Mouse (Mus musculus) left cerebral cortex, adult 2 months (tissue): ENCODE data around the gene Olfr23. TPM values are rescaled to one million over a fixed set of nuclear protein-coding genes. Genes with fewer than 3 reads are reported as not detected.
"Not testable (repeated sequence)": the region's sequence is repeated elsewhere in the genome, so short reads cannot be mapped to it uniquely, and the experiment has no call there.

Experiments used
- DNase-seq, 2 experiments: peaks; one replicate each; pipeline ENCODE4 v3.0.0; 2021 to 2022; ENCODE audit warnings: low spot score in 2 of 2, mixed read lengths in 1 of 2; ENCODE audit errors: extremely low spot score in 1 of 2
- H3K27ac ChIP-seq: fragments of 200-600 bp; 2 replicates; pipeline ENCODE4 v1.8.1; 2022
- H3K4me3 ChIP-seq: fragments of 200-600 bp; 2 replicates; pipeline ENCODE4 v1.8.1; 2022
- CTCF ChIP-seq: fragments of 200-600 bp; IDR thresholded peaks from 2 replicates; pipeline ENCODE4 v1.8.1; 2022; ENCODE audit warnings: antibody characterized with exemption, mild to moderate bottlenecking, moderate library complexity
- intact Hi-C: fragments of 180-260 bp; cut with DNase I; formaldehyde crosslinking; loops from one replicate; pipeline ENCODE4 v1.15.1; 2025
- long read RNA-seq, 2 experiments: library from polyadenylated mRNA; stranded (forward); transcript quantifications; one replicate each; pipeline ENCODE4 v2.0.0; 2021; ENCODE audit warnings: borderline mapping rate in 2 of 2
- total RNA-seq, 2 experiments: library from RNA; stranded (reverse); gene quantifications; 2 replicates each; pipeline ENCODE4 v1.2.3; 2021

The Olfr23 gene
- not detected for total RNA-seq
- long read RNA-seq, experiment 1, result 0 reads
- long read RNA-seq, experiment 2, result 0 reads

DNA sequence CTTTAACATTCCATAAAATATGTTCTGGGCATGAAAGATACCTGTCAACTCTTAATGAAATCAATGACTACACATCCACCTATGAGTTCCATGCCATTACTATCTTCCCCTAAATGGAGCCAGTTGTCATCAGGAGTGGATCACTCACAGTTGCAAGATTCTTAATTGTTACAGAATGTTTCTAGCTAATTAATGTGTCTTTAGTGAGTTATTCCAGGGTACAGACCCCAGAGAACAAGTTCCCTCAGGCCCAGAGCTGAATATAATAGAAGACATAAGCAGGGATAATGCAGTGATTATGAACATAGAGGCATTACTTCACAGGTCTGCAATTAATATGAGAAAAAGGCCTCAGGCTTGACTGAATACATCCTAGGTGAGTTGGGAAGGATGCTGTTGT lies at the start of gene Olfr23:
Olfr23 (plus strand) TSS at position 301 of the 400 bp plus-strand sequence.
- no peak for DNase-seq
- H3K27ac ChIP-seq, result no peak within 1 kb of the TSS
- TF ChIP-seq CTCF, result no peak
- intact Hi-C loops, result no loop called here
- H3K4me3 ChIP-seq, result no peak within 1 kb of the TSS

- no peak for DNase-seq
- TF ChIP-seq CTCF, result no peak
- Histone ChIP-seq H3K27ac (no peak within 1 kb of the TSS), H3K4me3 (no peak within 1 kb of the TSS)
- intact Hi-C loops, result no loop called here
Observed at GRCm38 (mm10) chr11:73890671-73891070, 45.8 kb upstream of the Olfr23 start, which contains the start of gene Olfr394. Gene Olfr394 (minus strand): TSS chr11:73890771.

GRCm38 (mm10) chr11:73909199-73909598 lies 27.3 kb upstream of the Olfr23 start, which contains the start of gene Olfr395:
Gene Olfr395 (minus strand): TSS chr11:73909299.
- not testable (repeated sequence) for H3K4me3 ChIP-seq, H3K27ac ChIP-seq, DNase-seq
- intact Hi-C loops, result loop anchor here (5.0 kb wide), 1 partner anchor 97 kb away; no protein-coding TSS in a partner anchor

GRCm38 (mm10) chr11:73960517-73960916 lies 24.0 kb downstream of the Olfr23 start, which contains the start of gene Olfr397:
Gene Olfr397 (plus strand): TSS chr11:73960817.
- no peak for DNase-seq
- no peak for TF ChIP-seq CTCF
- intact Hi-C loops, result no loop called here
- no peak within 1 kb of the TSS for H3K27ac ChIP-seq
- no peak within 1 kb of the TSS for H3K4me3 ChIP-seq

GRCm38 (mm10) chr11:73990307-73990706 lies 53.8 kb downstream of the Olfr23 start, which contains the start of gene Olfr398:
Gene Olfr398 (minus strand): TSS chr11:73990407.
- no peak for TF ChIP-seq CTCF
- intact Hi-C loops, result no loop called here
- Histone ChIP-seq H3K4me3 (no peak within 1 kb of the TSS), H3K27ac (no peak within 1 kb of the TSS)
- DNase-seq, result no peak

Other genes with a start within 250 kb of the Olfr23 start
- gene Zfp735, start 247.9 kb upstream of the Olfr23 start, total RNA-seq, result not detected
- gene Olfr389, start 156.0 kb upstream of the Olfr23 start, total RNA-seq, result not detected
- not detected for gene Olfr390, start 153.7 kb upstream of the Olfr23 start, total RNA-seq
- gene Olfr391-ps, start 133.6 kb upstream of the Olfr23 start, total RNA-seq, result not detected
- gene Olfr392, start 119.6 kb upstream of the Olfr23 start, total RNA-seq, result not detected
- gene Olfr393, start 85.2 kb upstream of the Olfr23 start, total RNA-seq, result not detected
- gene Olfr394, start 45.9 kb upstream of the Olfr23 start, total RNA-seq, result not detected
- not detected for gene Olfr395, start 27.4 kb upstream of the Olfr23 start, total RNA-seq
- gene Olfr397, start 24.1 kb downstream of the Olfr23 start, total RNA-seq, result not detected
- not detected for gene Olfr398, start 53.7 kb downstream of the Olfr23 start, total RNA-seq
- not detected for gene Olfr139, start 119.9 kb downstream of the Olfr23 start, total RNA-seq
- not detected for gene Olfr399, start 119.9 kb downstream of the Olfr23 start, total RNA-seq
- gene Zfp616, start 133.3 kb downstream of the Olfr23 start, total RNA-seq, result not detected
- gene Olfr401, start 177.0 kb downstream of the Olfr23 start, total RNA-seq, result not detected
- not detected for gene Olfr402, start 216.9 kb downstream of the Olfr23 start, total RNA-seq
- not detected for gene Olfr403, start 249.6 kb downstream of the Olfr23 start, total RNA-seq